Mouse (Mus musculus) spleen, adult 2 months (tissue): ENCODE measurements at regions not wholly inside any gene's neighbourhood (a gene's known extent, or its start where the extent isn't known, plus 50 kb on each side); places are given as distances from the start of the nearest gene placed in this dataset.

ENCODE experiments used
- CTCF ChIP-seq: fragments of 200-500 bp; IDR thresholded peaks from 2 replicates; pipeline ENCODE4 v1.5.1; 2011; ENCODE audit warnings: mild to moderate bottlenecking, inconsistent platforms; ENCODE audit not compliant: insufficient read depth, insufficient read length, insufficient replicate concordance; ENCODE audit errors: extremely low read depth
- POLR2A ChIP-seq: fragments of 200-500 bp; IDR thresholded peaks from 2 replicates; pipeline ENCODE4 v1.6.1; 2011; ENCODE audit warnings: low read depth, low read length, inconsistent platforms

DNA sequence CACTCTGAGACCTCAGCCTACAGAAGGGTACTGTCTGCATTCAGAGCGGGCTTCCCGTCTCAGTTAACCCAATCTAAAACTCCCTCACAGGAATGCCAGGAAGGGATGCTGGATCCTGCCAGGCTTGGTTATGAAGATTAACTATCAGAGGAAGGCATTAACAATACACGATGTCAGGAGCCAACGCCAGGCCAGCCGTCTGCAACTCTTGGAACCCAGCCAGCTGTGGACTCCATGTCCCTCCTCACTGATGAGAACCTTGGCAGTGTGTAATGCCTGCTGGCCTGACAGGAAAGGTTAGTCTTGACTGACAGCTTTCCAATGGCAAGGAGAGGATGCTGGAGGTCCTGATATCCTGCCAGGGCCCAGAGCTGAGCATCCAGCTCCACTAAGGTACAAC lies 206.0 kb downstream of the Ajap1 start:
- no peak for TF ChIP-seq POLR2A
- TF ChIP-seq CTCF, result no peak
